Comparison of ENCODE assay signal across 17 mouse cellular contexts in the genomic region with DNA sequence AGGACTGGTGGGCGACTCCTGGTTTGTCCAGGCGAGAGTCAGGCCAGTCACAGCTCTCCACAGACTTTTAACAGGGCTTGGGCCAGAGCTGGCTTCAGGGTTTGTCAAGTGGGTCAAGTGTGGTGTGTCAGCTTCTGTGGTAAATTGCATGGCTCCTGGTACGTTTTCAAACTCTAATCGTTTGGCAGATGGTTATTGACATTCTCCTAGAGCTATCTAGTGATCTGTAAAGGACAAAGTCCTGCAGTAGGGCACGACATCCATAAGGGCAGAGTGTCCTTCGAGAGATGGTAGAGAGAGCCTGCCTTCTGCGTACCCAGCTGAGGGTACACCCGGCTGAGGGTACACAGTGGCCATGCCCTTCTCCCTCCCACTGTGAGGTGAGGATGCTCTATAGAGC. TPM values are rescaled to one million over a fixed set of nuclear protein-coding genes. Genes with fewer than 3 reads are reported as not detected.
"Had no signal": no experiment of that assay in that cellular context is flagged by ENCODE, and none has a peak within 500 bp of the region (broad histone marks: within the 10 kb centered on the region; RNA-seq: fewer than 3 reads in every experiment).

No protein-coding gene starts in this region.

- H3K4me3 ChIP-seq: neural tube, embryonic 13.5 days; neural tube, embryonic 15.5 days; stomach, embryonic 15.5 days had no signal

- H3K27ac ChIP-seq: neural tube, embryonic 13.5 days; neural tube, embryonic 15.5 days; stomach, embryonic 15.5 days; stomach, postnatal 0 days had no signal

- DNase-seq: retina, postnatal 1 day; right cerebral cortex, adult 18-20 months; right cerebral cortex, postnatal 14 days; right cerebral cortex, postnatal 25 days; right cerebral cortex, postnatal 4 days; spleen, adult 18-20 months; thymus, adult 18-20 months; thymus, adult 2 months; thymus, postnatal 14 days; thymus, postnatal 25 days; thymus, postnatal 36 days; thymus, postnatal 4 days had no signal

- H3K4me2 ChIP-seq: neural tube, embryonic 13.5 days; neural tube, embryonic 15.5 days; stomach, embryonic 15.5 days had no signal

- H3K36me3 ChIP-seq: neural tube, embryonic 13.5 days; neural tube, embryonic 15.5 days; stomach, embryonic 15.5 days had no signal

- H3K9ac ChIP-seq: neural tube, embryonic 13.5 days; neural tube, embryonic 15.5 days; stomach, embryonic 15.5 days had no signal

- H3K9me3 ChIP-seq: neural tube, embryonic 13.5 days; neural tube, embryonic 15.5 days; stomach, embryonic 15.5 days had no signal

- H3K27me3 ChIP-seq: neural tube, embryonic 13.5 days; neural tube, embryonic 15.5 days; stomach, embryonic 15.5 days had no signal

- H3K4me1 ChIP-seq: neural tube, embryonic 13.5 days; neural tube, embryonic 15.5 days; stomach, embryonic 15.5 days had no signal

RNA-seq across cellular contexts. Expression of a gene that starts 10.7 kb away (rescaled TPM):
- total RNA-seq: neutrophil, adult 5-6 weeks had no signal
